Mouse (Mus musculus) forebrain, embryonic 16.5 days (tissue): ENCODE data around the gene 1700010B08Rik. TPM values are rescaled to one million over a fixed set of nuclear protein-coding genes. Genes with fewer than 3 reads are reported as not detected.

Experiments
- ATAC-seq: fragments of 200-750 bp; cut with Nextera tagmentation; 2 replicates; pipeline ENCODE4 v1.8.0; 2017; ENCODE audit warnings: mild to moderate bottlenecking, moderate library complexity
- H3K27ac ChIP-seq: fragments of 300-500 bp; sonication (generic); 2 replicates; pipeline ENCODE4 v1.5.1; 2014; ENCODE audit warnings: low read length, control low read depth
- H3K27me3 ChIP-seq: fragments of 300-500 bp; sonication (generic); replicated peaks from 2 replicates; pipeline ENCODE4 v1.6.1; 2014; ENCODE audit warnings: low read length; ENCODE audit not compliant: control insufficient read depth, insufficient read depth
- H3K36me3 ChIP-seq: fragments of 300-500 bp; sonication (generic); 2 replicates; pipeline ENCODE4 v1.6.1; 2014; ENCODE audit not compliant: control insufficient read depth, insufficient read depth
- H3K4me1 ChIP-seq: fragments of 300-500 bp; sonication (generic); replicated peaks from 2 replicates; pipeline ENCODE4 v1.6.1; 2014; ENCODE audit warnings: low read length; ENCODE audit not compliant: control insufficient read depth, insufficient read depth
- H3K4me2 ChIP-seq: fragments of 300-500 bp; sonication (generic); 2 replicates; pipeline ENCODE4 v1.6.1; 2014; ENCODE audit warnings: mild to moderate bottlenecking, low read length, control low read depth
- H3K4me3 ChIP-seq: fragments of 300-500 bp; sonication (generic); replicated peaks from 2 replicates; pipeline ENCODE4 v1.5.1; 2014; ENCODE audit warnings: mild to moderate bottlenecking, low read length, control low read depth
- H3K9ac ChIP-seq: fragments of 300-500 bp; sonication (generic); replicated peaks from 2 replicates; pipeline ENCODE4 v1.6.1; 2014; ENCODE audit warnings: low read depth, low read length, control low read depth
- H3K9me3 ChIP-seq: fragments of 300-500 bp; sonication (generic); 2 replicates; pipeline ENCODE4 v1.6.1; 2016; ENCODE audit warnings: low read length; ENCODE audit not compliant: control insufficient read depth
- WGBS: fragments of 180-500 bp; shearing (Covaris S2); extraction: QIAGEN DNeasy Blood & Tissue Kit; methylation state at CpG from one replicate; pipeline ENCODE4 v1.1.7; 2014; 5-methylcytosine and 5-hydroxymethylcytosine counted together
- microRNA-seq: library from miRNA; unstranded; fragments of <30 nt; microRNA quantifications from one replicate; pipeline ENCODE4, GENCODE M21; 2017
- polyA plus RNA-seq: library from polyadenylated mRNA; unstranded; fragments of >200 nt; fragmentation: Nextera tagmentation; extraction: Ambion mirVana; gene quantifications from 2 replicates; pipeline ENCODE4 v1.2.1, GENCODE M21; 2015

1700010B08Rik gene
- polyA plus RNA-seq, 1 experiment from 2014 or later = not detected

GRCm38 (mm10) chr2:173755433-173756144, 36.4 kb downstream of the 1700010B08Rik start:
- Histone ChIP-seq H3K27me3 (no peaks in the 10 kb centered on the region), H3K4me1 (peaks cover 8% of the 10 kb centered on the region; the same call in 1 of the 2 replicates), H3K9me3 (no peaks in the 10 kb centered on the region), H3K9ac (no peak overlapping the region), H3K4me3 (no peak overlapping the region), H3K36me3 (no peaks in the 10 kb centered on the region), H3K27ac (no peak overlapping the region), H3K4me2 (no peak overlapping the region)
- WGBS = 40% methylated on average over 8 of the region's 8 CpGs
- peak; percentile 18; the same call in 1 of the 2 replicates for ATAC-seq

DNA sequence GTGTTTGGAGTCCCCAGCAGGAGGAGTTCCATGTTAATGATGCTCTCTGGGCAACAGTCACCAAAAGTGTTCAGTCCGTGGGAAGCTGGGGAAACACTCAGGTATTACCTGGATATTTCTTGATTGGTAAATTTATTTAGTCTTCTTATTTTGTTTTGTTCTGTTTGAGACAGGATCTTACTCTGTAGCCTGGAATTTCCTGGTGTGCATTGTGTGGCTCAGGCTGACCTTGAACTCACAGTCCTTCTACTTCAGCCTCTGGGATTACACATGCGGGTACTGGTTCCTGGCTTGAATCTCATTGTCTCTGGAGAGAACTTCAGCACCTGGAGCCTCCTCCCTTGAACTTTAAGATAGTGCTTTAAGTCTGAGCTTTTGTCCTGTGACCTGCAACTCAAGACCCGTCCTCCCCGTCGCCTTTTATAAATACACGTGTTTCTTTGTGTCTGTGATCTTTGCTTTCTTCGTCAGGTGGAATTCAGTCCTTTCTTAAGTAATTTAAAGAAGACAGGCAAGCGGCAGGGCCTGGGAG, 38.5 kb downstream of the 1700010B08Rik start:
- Histone ChIP-seq H3K9ac (no peak overlapping the region), H3K4me3 (no peak overlapping the region), H3K4me2 (no peak overlapping the region), H3K27me3 (no peaks in the 10 kb centered on the region), H3K9me3 (no peaks in the 10 kb centered on the region), H3K36me3 (no peaks in the 10 kb centered on the region), H3K4me1 (peaks cover 12% of the 10 kb centered on the region; the same call in 1 of the 2 replicates), H3K27ac (no peak overlapping the region)
- WGBS = 85% methylated on average over 8 of the region's 8 CpGs
- no peak for ATAC-seq

DNA sequence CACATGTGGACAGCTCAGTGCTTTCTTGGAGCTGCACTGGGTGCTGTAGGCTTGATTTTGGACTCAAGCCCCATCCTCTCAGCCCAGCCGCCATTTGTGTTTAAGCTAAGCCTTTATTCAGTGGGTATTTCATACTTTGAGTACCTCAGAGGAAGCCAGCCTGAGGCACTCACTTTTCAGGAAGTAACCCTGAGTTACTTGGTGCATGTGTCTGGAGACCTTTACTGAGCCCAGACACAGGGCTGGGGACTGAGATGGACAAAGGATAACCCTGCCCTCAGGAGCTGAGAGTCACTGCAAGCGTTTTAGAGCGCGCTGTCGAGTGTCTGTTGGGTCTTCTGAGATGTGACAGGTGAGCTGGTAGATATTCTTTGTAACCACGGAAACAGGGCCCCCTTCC, 41.4 kb downstream of the 1700010B08Rik start:
- Histone ChIP-seq H3K27ac (no peak overlapping the region), H3K4me2 (no peak overlapping the region), H3K9ac (no peak overlapping the region), H3K4me3 (no peak overlapping the region), H3K4me1 (peaks cover 15% of the 10 kb centered on the region), H3K9me3 (no peaks in the 10 kb centered on the region), H3K27me3 (no peaks in the 10 kb centered on the region), H3K36me3 (no peaks in the 10 kb centered on the region)
- ATAC-seq = no peak
- WGBS = 91% methylated on average over 6 of the region's 6 CpGs

GRCm38 (mm10) chr2:173764629-173765028, 45.4 kb downstream of the 1700010B08Rik start:
- Histone ChIP-seq H3K4me2 (no peak overlapping the region), H3K27ac (no peak overlapping the region), H3K9ac (no peak overlapping the region), H3K4me1 (peaks cover 23% of the 10 kb centered on the region), H3K27me3 (no peaks in the 10 kb centered on the region), H3K4me3 (no peak overlapping the region), H3K36me3 (no peaks in the 10 kb centered on the region), H3K9me3 (no peaks in the 10 kb centered on the region)
- no peak for ATAC-seq
- WGBS = 60% methylated on average over 3 of the region's 3 CpGs

DNA sequence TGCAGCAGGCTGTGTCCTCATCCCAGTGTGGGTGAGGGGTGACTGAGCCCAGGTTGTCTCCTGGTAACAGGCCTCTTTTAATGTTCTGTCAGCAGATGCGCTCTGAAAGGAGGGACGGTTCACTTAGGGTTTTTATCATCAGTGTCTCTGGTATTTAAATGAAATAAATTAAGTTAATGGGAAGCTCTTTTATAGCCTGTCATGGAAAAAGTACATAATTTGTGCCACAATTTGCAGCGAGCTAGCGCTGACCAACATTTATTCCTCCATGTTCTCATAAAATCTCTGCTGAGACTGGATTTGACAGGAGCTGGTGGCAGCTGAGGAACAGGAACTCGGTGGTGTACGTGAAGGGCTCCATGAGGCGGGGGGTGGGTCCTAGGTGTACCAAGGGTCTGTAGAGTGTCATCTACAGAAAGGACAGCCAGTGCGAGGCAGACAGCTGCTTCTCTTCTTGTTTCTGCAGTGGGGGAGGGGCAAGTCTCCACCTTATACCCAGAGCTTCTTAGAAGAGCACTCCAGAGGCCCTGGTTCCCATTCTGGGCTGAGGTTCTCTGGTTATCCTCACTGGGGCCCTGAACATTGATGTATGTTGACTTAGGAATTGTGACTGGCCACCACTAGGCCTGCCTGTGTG, 48.9 kb downstream of the 1700010B08Rik start:
- Histone ChIP-seq H3K4me2 (no peak overlapping the region), H3K9me3 (no peaks in the 10 kb centered on the region), H3K4me1 (peaks cover 38% of the 10 kb centered on the region), H3K36me3 (no peaks in the 10 kb centered on the region), H3K27me3 (no peaks in the 10 kb centered on the region), H3K9ac (no peak overlapping the region), H3K4me3 (no peak overlapping the region), H3K27ac (peak overlapping the region; percentile 14; the same call in 1 of the 2 replicates)
- ATAC-seq = no peak
- 69% methylated on average over 8 of the region's 8 CpGs for WGBS

DNA sequence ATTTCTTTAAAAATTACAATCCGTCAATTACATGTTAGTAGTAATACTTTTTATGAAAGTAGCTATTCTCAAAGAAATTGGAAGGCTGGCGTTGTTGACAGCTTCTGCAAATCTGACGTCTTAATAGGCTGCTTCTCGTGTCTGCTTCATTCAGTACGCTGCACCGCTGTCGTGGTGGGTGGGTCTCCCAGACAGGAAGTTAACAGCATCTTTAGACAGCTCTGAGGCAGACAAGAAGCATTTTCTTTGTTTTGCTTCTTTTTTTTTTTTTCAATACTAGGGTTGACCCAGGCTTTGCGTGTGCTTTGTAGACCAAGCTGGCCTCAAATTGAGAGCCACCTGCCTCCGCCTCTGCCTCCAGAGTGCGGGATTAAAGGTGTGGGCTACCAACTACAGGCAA, 50.0 kb downstream of the 1700010B08Rik start:
- WGBS = 51% methylated on average over 10 of the region's 10 CpGs
- ATAC-seq = peak; percentile 61

GRCm38 (mm10) chr2:173770620-173771019, 51.4 kb downstream of the 1700010B08Rik start:
- Histone ChIP-seq H3K4me2 (no peak overlapping the region), H3K9ac (no peak overlapping the region), H3K9me3 (no peaks in the 10 kb centered on the region), H3K4me3 (no peak overlapping the region), H3K4me1 (peaks cover 42% of the 10 kb centered on the region), H3K36me3 (no peaks in the 10 kb centered on the region), H3K27ac (no peak overlapping the region), H3K27me3 (no peaks in the 10 kb centered on the region)
- 68% methylated on average over 5 of the region's 5 CpGs for WGBS
- no peak for ATAC-seq

More for the DNA sequence above, 50.0 kb downstream of the 1700010B08Rik start:
- no peaks in the 10 kb centered on the region for H3K27me3 ChIP-seq
- no peaks in the 10 kb centered on the region for H3K9me3 ChIP-seq
- peaks cover 44% of the 10 kb centered on the region for H3K4me1 ChIP-seq
- H3K9ac ChIP-seq = no peak overlapping the region
- H3K4me2 ChIP-seq = no peak overlapping the region
- H3K4me3 ChIP-seq = no peak overlapping the region
- H3K36me3 ChIP-seq = no peaks in the 10 kb centered on the region
- H3K27ac ChIP-seq = peak overlapping the region; percentile 81

Small RNA genes within 50 kb of the gene (microRNA-seq; reads per million reads assigned to microRNA genes)
- not detected for gene Mir6340

Other genes starting within 250 kb of the 1700010B08Rik start
- not detected in 2 replicates for gene 1700021F07Rik, start 196.8 kb upstream of the 1700010B08Rik start, polyA plus RNA-seq
- not detected in 2 replicates for gene Ankrd60, start 141.1 kb upstream of the 1700010B08Rik start, polyA plus RNA-seq
- 35.0 and 37.5 TPM in 2 replicates for gene Rab22a, start 59.7 kb upstream of the 1700010B08Rik start, polyA plus RNA-seq
- gene Vapb, start 18.1 kb downstream of the 1700010B08Rik start, polyA plus RNA-seq = 14.4 and 20.3 TPM in 2 replicates